Mouse (Mus musculus): Measurements from ENCODE around the gene Slc38a8. TPM values are rescaled to one million over a fixed set of nuclear protein-coding genes. Genes with fewer than 3 reads are reported as not detected.

Slc38a8 gene
- polyA plus RNA-seq, 1 experiment, result not detected

DNA sequence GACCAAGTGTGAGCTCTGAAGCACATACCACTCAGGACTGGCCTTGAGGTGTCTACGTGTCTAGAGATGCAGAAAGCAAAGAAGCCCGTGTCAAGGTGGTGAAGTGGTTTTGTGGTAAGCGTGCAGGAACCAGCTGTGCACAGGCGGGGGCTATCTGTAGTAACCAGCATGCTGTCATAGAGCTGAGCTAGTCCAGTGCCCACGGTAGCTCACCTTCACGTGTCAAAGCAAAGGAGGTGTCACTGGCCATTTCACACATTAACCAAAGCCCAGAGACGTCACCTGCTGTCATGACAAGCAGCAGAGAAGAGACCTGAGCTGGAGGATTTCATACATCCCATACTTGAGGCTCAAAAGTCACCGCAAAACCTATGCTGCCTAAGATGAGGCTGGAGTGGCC is 4.6 kb upstream of the Slc38a8 start:
- no peak for TF ChIP-seq GATA1 (IDR thresholded peaks at IDR 0.05; ENCODE audit: low read length)

DNA sequence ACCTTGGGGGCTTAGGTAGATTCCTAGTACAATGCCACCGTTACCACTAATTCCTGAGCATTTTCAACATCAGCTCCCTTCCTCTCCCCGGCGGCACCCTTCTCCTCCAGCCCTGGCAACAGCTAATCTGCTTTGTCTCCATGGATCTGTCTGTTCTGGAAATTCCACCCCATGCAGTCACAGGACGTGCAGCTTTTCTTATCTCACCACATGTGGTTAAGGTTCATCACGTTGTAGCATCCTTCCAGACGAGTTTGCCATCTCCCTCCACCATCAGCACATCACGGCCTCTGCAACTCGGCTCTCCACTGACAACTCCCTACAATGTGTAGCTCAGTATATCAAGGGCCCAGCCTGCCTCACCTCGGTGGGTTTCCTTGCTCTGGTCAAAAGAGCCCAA is 4.0 kb upstream of the Slc38a8 start:
- no peak for TF ChIP-seq GATA1 (IDR thresholded peaks at IDR 0.05; ENCODE audit: low read length)

DNA sequence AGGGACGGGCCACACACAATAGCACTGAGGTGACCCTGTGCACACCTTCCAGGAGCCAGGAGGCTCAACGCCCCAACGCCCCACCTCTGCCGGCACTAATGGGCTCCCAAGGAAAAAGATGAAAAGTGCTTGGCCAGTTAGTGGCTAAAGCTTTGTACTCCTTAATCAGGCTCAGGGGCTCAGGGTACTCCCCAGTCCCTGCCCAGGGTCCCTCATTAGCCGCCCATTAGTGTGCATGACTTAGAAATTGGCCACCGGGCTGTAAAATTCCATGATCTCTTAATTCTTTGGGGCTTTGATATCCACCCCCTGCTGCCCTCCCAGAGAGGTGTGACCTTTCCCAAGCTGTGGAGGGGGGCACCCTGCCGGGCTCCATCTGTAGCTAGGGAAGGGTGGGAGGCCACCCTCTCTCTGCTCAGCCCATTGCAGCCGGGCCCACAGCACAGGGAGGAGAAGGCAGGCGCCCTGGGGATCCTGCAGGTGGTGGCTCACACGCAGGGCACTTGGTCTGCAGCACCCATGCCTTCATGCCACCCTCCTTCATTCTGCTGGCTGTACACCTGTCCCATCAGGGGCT is 1.8 kb upstream of the Slc38a8 start:
- TF ChIP-seq GATA1 (IDR thresholded peaks at IDR 0.05; ENCODE audit: low read length), result no peak

DNA sequence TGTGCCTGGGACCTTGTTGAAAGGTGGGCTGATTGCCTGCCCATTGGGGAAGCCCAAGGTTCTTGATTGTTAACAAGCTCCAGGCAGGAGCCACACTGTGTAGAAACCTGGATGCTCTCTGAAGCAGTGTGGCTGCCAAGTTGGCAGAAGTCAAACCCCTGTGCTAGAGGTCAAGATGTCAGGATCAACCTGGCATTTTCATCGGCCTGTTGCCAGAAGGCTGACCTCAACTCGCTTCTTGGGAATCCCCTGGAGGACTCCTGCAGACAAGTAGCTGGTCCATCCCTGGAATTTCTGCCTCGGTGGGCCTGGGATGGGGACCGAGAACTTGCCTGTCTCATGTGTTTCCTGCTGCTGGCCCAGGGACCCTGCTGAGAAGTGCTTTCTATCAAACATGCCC is 613 bp upstream of the Slc38a8 start:
- no peak for TF ChIP-seq GATA1 (IDR thresholded peaks at IDR 0.05; ENCODE audit: low read length)

DNA sequence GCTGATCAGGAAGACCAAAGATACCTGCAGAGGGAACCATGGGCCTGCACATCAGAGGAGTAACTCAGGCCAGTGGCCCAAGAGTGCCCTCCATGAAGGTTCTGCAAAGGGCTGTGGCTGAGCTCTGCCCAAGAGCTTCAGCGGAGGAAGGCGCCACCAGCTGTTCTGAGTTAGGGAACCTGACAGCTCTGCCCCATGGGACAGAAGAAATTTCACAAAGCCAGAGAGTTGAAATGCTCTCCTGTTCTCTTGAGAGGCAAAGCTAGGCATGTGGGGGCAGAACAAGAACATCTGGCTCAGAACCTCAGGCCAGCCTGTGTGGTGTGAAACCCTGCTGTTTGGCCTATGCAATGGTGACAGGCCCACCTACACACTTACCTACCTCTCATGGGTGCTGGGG is 1.7 kb downstream of the Slc38a8 start:
- TF ChIP-seq GATA1 (IDR thresholded peaks at IDR 0.05; ENCODE audit: low read length), result no peak

DNA sequence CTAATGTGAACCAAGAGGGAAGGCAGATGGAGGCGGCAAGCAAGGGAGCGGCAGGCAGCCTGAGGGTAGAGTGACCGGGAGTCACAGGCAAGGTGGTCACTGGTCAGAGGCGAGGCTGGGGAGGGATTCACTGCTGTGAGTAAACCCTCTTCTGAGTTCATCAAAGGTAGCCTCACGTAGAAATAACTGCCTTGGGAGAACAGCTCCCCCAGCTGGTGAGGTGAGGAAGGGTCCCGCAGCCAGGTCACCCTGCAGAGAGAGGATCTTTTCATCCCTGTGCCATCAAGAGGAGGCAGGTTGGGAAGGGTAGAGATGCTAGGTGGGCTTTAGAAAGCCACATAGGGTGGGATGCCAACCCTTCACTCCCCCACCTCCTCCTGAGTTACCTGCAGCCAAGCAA is 4.7 kb downstream of the Slc38a8 start:
- TF ChIP-seq GATA1 (IDR thresholded peaks at IDR 0.05; ENCODE audit: low read length), result no peak

DNA sequence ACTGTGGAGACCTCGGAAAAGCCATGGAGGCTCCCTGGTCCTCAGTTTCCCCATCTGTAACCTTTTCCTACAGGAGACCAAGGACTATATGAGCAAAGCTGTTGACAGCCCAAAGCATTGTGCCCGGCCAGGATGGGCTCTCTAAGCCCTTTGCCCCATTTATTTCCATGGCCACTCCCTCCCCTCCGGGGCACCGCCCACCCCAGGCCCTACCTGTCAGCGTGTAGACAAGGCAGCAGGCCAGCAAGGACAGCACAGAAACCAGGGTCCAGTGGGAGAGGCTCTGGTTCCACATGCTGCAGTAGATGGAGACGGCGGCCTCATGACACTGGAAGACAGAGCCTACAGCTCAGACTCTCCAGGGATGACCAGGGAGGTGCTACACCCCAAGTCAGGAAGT is 14.4 kb downstream of the Slc38a8 start:
- no peak for TF ChIP-seq GATA1 (IDR thresholded peaks at IDR 0.05; ENCODE audit: low read length)

DNA sequence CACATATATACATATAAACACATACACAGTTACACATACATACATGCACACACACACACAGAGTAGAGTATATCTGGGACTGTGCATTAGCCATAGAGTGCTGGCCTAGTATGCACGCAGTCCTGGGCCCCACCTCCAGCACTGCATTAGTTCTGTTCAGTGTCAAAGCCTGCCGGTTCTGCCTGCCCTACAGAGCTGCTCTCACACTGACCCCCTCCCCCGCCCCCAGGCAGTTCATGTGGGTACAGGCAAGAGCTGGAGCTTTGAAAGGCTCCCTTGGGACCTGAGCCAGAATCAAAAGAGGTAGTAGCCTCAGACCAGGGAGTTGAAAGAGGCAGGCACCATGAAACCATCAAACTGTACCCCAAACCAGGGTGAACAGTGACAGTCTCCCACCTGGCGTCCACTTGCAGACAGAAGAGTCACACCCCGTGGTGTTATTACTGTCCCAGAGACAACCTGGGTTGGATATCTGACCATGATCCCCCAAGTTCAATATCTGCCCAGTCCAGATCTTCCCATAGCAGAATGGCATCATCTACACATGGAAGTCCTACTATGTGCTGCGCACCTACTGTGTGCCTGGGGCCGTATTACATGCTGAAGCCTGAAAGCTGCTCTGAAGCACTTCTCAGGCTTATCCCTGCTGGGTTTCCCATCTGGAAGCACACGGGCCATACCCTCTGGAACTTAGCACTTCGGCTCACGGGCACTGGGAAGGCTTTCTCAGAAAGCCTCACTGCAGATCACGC is 17.2 kb downstream of the Slc38a8 start:
- no peak for TF ChIP-seq GATA1 (IDR thresholded peaks at IDR 0.05; ENCODE audit: low read length)

DNA sequence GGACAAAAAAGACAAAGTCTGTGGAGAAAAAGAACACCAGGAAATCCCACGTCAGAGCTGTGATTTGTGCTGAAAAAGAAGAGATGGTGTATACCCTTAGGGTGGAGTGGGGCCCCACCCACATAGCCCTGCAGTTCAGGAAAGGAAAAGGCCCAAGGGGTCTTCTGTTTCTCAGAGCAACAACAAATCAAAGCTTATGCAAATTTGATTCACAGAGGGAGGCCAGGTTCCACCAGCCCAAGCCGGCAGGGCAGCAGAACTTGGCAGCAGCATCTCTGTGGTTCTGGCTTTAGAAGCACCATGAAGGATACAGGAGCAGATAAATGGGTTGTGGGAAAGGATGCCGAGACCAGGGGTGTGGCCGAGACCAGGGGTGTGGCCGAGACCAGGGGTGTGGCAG is 22.8 kb downstream of the Slc38a8 start:
- no peak for TF ChIP-seq GATA1 (IDR thresholded peaks at IDR 0.05; ENCODE audit: low read length)

DNA sequence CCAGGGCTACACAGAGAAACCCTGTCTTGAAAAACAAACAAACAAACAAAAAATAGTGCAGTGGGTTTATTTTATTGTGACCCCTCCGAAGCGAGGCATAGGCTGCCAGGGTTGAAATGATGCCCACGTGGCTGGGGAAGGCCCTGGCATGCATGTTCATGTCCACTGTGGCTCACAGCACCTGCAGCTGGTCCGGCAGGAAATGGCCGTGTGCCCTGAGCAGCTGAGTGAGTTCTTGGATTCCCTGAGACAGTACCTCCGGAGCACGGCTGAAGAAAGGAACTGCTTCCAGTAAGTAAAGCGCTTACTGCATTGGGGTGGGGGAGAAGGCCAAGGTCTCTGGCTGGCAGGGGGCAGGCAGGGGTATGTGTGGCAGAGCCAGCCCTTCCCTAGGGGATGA is 33.4 kb downstream of the Slc38a8 start:
- TF ChIP-seq GATA1 (IDR thresholded peaks at IDR 0.05; ENCODE audit: low read length), result no peak

DNA sequence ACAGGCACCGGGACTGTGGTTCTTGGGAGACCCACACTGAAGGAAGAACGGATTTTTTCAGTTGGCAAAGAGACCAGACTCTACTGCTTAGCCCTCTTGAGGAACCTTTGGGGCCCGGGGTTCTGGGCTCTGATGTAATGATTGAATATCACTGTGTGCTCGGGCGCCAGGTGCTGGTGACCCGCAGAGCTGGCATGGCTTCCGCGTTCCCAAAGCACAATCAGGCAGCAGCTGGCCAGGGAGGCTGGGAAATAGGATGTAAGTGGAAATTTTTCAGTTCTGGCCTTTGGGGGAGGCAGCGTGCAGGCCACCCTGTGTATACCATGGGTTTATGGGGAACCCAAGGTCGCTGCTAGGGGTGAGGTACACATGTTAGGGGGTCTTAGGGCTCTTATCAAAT is 34.7 kb downstream of the Slc38a8 start:
- no peak for TF ChIP-seq GATA1 (IDR thresholded peaks at IDR 0.05; ENCODE audit: low read length)

DNA sequence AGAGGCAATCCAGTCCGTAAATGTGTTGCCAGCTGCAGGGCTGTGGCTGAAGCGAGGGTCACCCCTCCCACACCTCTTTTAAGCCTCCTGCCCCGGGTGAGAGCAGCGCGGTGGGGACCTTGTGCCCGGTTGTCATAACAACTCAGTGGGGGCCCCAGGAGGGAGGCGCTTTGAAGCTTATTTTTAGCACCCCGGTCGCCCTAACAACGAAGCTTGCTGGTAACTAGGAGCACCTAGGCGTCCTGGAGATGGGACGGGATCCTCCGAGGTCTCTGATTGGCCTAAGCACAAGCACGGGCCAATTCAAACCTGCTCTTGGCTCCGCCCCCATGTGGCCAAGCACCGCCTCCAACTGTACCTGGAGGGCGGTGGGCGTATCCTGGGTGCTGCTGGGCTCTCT is 35.4 kb downstream of the Slc38a8 start:
- TF ChIP-seq GATA1 (IDR thresholded peaks at IDR 0.05; ENCODE audit: low read length), result no peak

DNA sequence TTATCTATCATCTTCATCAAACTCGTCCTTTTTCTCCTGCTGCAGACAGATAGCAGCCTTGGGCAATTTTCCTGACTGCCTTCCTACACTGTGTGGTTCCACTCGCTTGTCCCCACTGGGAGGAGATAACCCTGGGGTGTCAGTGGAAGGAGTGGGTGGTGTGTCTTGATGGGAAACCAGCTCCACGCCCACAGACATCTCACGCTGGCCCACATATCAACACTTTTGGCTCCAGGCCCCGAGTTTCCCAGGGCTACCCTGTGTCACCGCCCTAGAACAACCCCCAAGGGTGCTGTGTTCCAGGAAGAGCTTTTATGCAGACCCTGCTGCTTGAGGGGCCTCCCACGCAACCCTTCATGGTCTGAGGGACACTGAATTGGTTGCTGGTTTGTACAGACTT is 37.8 kb downstream of the Slc38a8 start:
- no peak for TF ChIP-seq GATA1 (IDR thresholded peaks at IDR 0.05; ENCODE audit: low read length)

DNA sequence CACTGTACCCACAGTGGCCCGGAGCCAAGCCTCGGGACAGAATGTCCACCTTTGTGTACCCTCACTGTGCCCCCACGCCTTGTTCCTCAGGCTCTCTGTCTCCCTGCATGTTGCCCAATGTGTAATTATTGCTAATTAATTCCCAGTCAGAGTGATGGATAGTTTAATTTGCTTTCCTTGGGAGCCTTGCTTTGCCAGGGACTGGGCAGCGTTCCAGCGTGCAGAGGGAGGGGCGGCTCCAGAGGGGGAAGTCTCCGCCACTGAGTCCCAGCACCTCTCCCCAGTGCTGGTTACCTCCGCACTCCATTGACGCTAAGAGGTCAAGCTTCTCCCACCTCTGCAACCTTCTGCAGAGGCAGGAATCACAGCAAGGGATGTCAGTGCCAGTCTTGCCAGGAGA is 40.1 kb downstream of the Slc38a8 start:
- no peak for TF ChIP-seq GATA1 (IDR thresholded peaks at IDR 0.05; ENCODE audit: low read length)

DNA sequence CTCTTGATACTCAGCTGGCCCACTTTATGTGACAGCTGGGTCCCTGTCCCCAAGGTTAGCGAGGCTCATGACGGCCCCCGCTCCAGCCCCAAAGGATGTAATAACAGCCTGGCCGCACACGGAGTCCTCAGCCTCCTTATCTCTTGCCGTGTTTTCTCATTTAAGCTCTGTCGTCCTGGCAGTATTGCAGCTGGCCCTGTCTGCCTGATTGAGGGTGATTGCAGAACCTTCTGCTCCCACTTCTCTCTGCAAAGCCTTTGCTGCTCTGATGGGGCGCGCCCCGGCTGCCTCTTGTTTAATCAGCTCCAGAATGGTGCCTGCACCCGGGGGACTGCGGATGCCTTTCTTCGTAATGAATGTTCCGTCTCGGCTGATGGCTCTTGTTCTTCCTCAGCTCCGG is 41.8 kb downstream of the Slc38a8 start:
- no peak for TF ChIP-seq GATA1 (IDR thresholded peaks at IDR 0.05; ENCODE audit: low read length)

DNA sequence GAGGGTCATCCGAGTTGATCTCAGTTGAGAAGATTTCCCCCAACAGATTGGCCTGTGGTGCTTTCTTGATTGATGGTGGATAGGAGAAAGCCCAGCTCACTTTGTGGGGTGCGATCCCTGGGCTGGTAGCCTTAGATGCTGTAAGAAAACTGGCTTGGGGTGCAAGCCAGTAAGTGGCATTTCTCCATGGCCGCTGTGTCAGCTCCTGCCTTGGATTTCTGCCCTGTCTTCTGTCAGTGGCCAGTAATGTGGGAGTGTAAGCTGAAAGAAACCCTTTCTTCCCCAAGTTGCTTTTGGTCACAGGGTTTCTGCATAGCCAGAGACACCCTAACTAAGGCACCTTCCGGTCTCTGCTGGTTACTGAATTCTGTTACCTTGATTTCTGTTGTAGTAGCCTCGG is 45.5 kb downstream of the Slc38a8 start:
- TF ChIP-seq GATA1 (IDR thresholded peaks at IDR 0.05; ENCODE audit: low read length), result no peak

DNA sequence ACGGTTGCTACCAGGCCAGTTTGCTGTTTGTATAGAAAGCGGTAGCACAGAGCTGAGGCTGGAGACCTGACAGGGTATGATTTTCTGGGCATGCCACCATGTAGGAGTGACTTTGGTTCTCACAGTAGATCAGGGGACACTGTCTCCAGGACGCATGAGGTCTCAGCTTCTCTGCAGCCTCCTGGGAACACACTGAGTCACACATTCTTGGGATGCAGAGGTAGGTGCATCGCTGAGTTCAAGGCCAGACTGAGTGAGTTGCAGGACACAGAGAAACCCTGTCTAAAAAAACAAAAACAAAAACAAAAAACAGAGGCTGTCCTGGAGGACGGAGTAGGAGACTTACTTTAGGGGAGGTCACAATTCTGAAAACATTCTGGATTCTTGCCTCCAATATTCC is 48.6 kb downstream of the Slc38a8 start:
- no peak for TF ChIP-seq GATA1 (IDR thresholded peaks at IDR 0.05; ENCODE audit: low read length)
